Mouse (Mus musculus) cortical plate, adult 2 months (tissue): ENCODE results near the gene Abhd17a.

Source experiments
- CTCF ChIP-seq: fragments of 200-500 bp; IDR thresholded peaks from 2 replicates; pipeline ENCODE4 v1.5.1; 2011; ENCODE audit warnings: mild to moderate bottlenecking, control low read depth, low read length; ENCODE audit not compliant: insufficient read depth; ENCODE audit errors: extremely low read depth
- POLR2A ChIP-seq: fragments of 200-500 bp; IDR thresholded peaks from 2 replicates; pipeline ENCODE4 v1.6.1; 2011; ENCODE audit warnings: mild to moderate bottlenecking, low read length, control low read depth; ENCODE audit not compliant: insufficient read depth; ENCODE audit errors: extremely low read depth

DNA sequence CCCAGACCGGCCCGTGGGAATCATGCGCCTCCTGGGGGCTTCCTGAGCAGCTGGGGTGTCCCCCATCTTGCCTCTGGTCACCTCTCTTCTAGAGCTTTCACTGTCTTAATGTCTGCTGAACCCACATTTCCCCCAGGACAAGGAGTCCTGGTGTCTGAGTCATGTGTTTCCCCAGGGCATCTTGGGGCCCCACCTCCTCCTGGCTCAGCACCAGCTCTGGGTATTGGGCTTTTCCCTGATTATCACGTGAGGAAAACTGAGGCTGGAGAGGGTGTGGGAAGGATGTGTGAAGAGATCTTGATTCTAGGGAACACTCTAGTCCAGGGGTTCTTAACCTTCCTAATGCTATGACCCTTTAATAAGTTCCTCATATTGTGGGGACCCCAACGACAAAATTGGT, 52.0 kb downstream of the Abhd17a start:
- TF ChIP-seq CTCF (no peak), POLR2A (no peak)
